Mouse (Mus musculus) adrenal gland, postnatal 4 days (tissue): Measurements from ENCODE around the gene Tmem167b. TPM values are rescaled to one million over a fixed set of nuclear protein-coding genes. Genes with fewer than 3 reads are reported as not detected.
A peak's percentile ranks its signal among the peaks of the same experiment; 100 is the strongest.
"Not testable (repeated sequence)": the region's sequence is repeated elsewhere in the genome, so short reads cannot be mapped to it uniquely, and the experiment has no call there.

Source experiments
- DNase-seq, 2 experiments: peaks; one replicate each; pipeline ENCODE4 v3.0.0; 2021 to 2022; ENCODE audit warnings: low spot score in 2 of 2, mixed read lengths in 2 of 2
- long read RNA-seq, 2 experiments: library from polyadenylated mRNA; stranded (forward); transcript quantifications; one replicate each; pipeline ENCODE4 v2.0.0; 2021
- total RNA-seq, 2 experiments: library from RNA; stranded (reverse); gene quantifications; 2 replicates each; pipeline ENCODE4 v1.2.3; 2021

Gene Tmem167b
- 10 to 100 TPM; 50.9 to 51.0 TPM for total RNA-seq
- long read RNA-seq, experiment 1, transcript Tmem167b-201 (3 exons, 2,864 nt) = major isoform, 27 of 39 reads
- long read RNA-seq, experiment 1, partial matches to known transcripts = 10 of 39 reads
- long read RNA-seq, experiment 1, other reads (novel, unspliced or antisense) = 0 of 39 reads
- long read RNA-seq, experiment 2, transcript Tmem167b-201 (3 exons, 2,864 nt) = major isoform, 54 of 69 reads
- long read RNA-seq, experiment 2, partial matches to known transcripts = 12 of 69 reads
- long read RNA-seq, experiment 2, other reads (novel, unspliced or antisense) = 0 of 69 reads

GRCm38 (mm10) chr3:108562133-108562730, at the start of gene Tmem167b:
Gene Tmem167b, minus strand, starts transcription at chr3:108562466.
- peak; percentile 75 to 90 for DNase-seq

- no peak for DNase-seq
These were observed 46.6 kb upstream of the Tmem167b start for GRCm38 (mm10) chr3:108608906-108609305.

GRCm38 (mm10) chr3:108591530-108592522, 29.6 kb upstream of the Tmem167b start:
- DNase-seq = peak in 1 of 2 experiments; percentile 8

GRCm38 (mm10) chr3:108590786-108591529, 28.7 kb upstream of the Tmem167b start, which contains the start of gene Wdr47:
Gene Wdr47, plus strand, starts transcription at chr3:108591279.
- DNase-seq = peak; percentile 81 to 94

GRCm38 (mm10) chr3:108588446-108588845, 26.2 kb upstream of the Tmem167b start:
- no peak for DNase-seq

DNA sequence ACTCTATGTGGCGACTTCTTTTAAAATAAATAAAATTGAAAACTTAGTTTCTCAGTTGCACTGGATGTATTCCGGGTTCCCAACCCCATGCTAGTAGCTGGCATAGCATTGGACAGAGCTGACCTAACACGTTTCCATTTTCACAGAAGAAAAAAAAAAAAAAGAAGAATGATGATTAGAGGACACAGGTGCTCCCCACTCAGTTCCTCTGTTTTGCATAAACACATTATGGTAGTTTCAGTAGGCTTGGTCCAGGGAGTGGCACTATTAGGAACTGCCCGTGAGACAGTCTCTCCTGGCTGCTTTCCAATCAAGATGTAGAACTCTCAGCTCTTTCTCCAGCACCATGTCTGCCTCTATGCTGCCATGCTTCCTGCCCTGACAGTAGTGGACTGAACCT, 22.3 kb upstream of the Tmem167b start:
- DNase-seq = no peak

DNA sequence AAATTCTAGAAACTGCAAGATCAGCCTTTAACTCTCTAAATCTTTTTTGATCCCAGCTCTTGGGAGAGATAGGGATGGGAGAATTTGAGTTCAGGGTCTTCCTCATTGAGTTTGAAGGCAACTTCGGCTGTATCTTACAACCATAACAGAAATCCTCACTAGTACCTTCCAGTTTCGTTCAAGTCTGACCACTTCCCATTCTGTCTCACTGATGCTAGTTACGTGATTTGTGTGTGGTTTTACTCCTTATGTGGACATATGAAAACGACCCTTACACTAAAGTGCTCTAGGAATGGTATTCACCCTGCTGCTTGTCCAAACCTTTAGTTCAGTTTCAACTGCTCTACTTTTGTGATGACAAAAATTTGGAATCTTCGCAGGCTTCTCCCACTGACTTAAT, 11.8 kb upstream of the Tmem167b start:
- DNase-seq = no peak

GRCm38 (mm10) chr3:108572309-108573010, 10.2 kb upstream of the Tmem167b start:
- no peak for DNase-seq

GRCm38 (mm10) chr3:108571443-108572294, 9.4 kb upstream of the Tmem167b start, which contains the start of gene Taf13:
Gene Taf13, plus strand, starts transcription at chr3:108571698.
- DNase-seq = peak; percentile 93

DNA sequence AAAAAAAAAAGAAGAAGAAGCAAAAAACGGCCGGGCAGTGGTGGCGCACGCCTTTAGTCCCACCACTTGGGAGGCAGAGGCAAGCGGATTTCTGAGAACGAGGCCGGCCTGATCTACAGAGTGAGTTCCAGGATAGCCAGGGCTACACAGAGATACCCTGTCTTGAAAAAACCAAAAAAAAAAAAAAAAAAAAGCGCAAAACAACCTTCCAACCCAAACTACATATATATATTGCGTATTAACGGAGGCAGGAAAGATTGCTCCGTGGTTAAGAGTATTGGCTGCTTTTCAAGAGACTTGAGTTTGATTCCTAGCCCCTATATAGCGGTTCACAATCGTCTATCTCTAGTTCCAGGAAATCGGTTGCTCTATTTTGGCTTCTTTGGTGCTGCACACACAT, 8.5 kb upstream of the Tmem167b start:
- no peak for DNase-seq

DNA sequence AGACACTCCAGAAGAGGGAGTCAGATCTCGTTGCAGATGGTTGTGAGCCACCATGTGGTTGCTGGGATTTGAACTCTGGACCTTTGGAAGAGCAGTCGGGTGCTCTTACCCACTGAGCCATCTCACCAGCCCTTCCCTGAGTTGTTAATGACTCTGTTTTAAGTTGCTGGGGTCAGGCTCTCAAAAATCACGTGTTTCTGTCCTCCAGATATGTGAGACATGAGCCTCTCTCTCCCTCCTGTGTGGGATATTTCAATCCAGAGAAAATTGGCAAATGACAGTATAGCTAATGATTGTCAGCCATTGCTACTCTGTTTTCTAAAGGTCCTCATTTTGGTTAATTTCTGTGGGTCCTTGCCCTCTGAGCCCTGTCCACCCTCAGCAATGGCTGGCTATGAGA, 7.4 kb upstream of the Tmem167b start:
- not testable (repeated sequence) for DNase-seq

DNA sequence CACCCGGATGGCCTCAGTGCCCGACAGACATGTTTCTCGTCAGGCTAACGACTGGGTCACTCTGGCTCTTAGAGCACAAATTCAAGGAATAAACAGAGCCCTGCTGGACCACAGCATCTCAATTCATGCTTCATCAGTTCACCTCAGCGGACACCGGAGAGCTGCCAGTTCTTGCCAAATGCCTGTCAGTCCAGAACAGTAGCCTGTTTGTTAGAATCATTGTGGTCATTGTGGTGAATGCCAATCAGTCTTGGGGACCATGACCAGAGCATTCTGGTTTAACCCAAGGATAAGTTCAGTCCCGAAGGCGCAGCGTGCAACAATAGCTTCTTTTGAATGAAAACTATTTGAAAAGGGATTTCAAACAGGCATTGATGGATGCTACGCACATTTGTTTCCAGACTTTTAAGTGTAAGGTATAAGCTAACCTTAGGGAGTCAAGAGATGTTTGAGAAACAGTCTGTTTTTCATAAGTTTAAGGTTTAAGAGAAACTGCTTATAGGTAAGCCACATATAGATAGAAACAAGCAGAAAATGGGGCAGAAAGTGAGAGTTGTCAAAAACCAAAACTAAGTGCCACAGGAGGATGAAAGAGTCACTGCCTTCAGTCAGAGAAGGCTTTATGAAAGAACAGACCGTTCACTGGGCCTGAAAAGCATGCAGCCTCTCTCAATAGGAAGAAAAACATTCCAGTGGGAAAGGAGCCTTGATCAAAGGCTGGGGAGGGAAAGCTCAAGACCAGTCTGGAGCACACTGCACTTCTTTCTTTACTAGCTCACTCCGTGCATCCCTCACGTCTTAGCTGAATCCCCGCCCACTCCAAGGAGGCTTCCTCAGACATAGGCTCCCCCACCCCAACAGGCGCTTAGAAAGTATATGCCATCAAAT, 6.0 kb upstream of the Tmem167b start:
- DNase-seq = no peak

GRCm38 (mm10) chr3:108563309-108563708, 1.0 kb upstream of the Tmem167b start:
- peak; percentile 29 to 50 for DNase-seq

- DNase-seq = no peak
These were observed 558 bp upstream of the Tmem167b start for GRCm38 (mm10) chr3:108562777-108563271.

GRCm38 (mm10) chr3:108557888-108558287, 4.4 kb downstream of the Tmem167b start:
- DNase-seq = no peak

- peak; percentile 81 to 88 for DNase-seq
These were observed 7.5 kb downstream of the Tmem167b start for GRCm38 (mm10) chr3:108554587-108555312.

- DNase-seq = no peak
These were observed 8.1 kb downstream of the Tmem167b start for GRCm38 (mm10) chr3:108554111-108554561.
